Mouse (Mus musculus): ENCODE results near the gene Pros1.

The Pros1 gene

DNA sequence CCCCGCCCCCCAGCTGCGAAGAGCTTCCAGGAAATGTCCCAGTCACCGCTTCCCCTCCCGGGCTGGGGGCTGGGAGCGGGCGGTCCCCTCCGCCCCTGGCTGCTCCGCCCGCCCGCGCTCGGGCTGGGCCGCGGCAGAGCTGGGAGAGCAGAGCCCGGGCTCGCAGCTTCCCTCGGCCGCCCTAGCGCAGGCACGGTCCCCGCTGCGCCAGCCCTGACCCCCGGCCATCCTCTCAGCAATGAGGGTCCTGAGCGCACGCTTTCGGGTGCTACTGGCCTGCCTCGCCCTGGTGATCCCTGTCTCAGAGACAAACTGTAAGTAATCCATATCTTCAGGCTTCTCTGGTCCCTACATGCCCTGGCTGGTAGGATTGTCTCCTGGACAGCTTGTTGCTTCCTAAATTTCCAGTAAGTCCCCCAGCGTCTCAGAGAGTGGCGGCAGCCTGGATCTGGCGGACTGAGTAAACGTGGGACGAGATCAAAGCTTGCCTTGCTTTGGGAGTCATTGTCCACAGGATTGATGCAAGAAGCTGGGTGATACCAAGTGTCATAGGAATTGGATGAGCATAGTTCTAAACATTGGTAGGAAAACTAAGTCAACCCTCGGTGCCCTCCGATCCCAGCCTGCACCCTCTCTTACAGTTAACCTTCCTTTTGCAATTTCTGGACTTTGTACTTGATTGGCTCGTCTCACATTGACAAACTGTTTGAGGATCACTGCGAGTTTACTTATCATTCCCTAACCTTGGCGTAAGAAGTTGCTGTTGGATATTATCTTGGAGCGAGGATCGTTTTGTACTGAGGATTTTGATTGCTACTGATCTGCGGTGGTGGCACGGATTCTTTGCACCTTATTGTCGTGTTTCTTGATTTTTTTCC is at the start of gene Pros1:
Gene Pros1 (plus strand): TSS at position 117 of the 878 bp plus-strand sequence.
- DNase-seq: peak; percentile 76

DNA sequence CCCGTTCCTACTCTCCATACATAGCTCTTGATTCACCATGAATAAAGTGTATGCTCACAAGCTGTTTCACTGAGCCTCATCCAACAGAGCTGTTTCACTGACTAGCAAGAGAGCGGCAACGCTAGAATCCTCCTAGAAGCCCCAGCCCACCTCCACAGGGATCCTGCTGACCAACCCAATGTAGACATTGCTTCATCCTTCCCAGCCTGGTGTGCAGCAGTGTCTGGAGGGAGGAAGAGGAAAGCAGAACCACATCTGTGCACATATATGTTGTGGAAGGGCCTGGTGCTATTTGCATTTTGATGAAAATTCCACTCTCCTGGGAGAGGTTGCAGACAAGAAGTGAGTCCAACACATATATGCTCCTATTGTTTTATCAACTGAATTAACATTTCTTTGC is 49.5 kb upstream of the Pros1 start:
- DNase-seq: no peak

DNA sequence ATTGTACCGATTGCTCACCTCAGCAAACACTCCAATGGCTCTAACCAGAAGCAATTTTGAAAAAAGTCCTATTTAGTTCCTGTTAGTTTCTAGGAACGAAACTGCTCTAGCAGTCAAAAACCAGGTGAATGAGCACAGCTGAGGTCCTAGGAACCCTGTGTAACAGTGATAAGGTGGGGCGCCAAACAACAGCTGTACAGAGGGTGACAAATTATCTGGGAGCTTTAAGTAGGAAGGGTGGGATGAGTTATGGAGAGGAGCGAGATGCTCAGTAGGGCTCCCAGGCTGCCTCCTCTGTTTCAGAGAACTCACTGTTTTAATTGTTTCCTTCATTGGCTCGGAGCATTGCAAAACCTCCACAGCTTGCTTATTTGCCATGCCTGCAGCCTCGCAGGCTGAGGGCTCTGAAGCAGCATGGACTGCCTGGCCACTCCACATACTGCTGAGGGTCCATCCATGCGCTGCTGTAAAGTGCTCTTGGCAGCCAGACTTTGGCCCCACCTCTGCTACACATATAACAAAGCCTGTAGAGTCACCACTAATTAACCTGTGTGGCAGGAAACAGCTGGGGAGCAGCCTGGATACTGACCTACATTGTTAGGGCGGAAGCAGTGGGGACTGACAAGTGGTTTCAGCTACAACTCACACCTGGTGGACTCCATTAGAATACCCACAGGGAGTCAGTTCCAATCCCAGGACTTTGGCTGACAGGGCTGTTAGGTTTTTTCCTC is 46.7 kb upstream of the Pros1 start:
- no peak for DNase-seq

DNA sequence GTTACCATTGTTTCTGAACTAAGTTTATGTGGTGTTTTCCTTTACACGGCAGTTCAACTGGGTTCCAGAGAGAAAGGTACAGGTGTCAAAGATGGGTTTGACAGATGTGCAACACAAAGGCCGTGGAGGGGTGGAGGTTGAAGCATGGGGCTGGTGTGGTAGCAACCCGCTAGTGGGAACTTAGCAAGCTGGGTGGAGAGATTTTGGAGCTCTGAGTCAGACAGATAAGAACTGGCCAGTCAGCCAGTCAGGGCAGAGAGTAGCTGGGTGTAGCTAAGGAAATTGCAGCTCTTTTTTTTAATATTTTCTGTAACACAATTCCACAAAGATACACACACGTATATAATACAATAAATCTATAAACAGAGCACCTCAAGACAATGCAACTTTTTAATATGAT is 43.3 kb upstream of the Pros1 start:
- DNase-seq: no peak

DNA sequence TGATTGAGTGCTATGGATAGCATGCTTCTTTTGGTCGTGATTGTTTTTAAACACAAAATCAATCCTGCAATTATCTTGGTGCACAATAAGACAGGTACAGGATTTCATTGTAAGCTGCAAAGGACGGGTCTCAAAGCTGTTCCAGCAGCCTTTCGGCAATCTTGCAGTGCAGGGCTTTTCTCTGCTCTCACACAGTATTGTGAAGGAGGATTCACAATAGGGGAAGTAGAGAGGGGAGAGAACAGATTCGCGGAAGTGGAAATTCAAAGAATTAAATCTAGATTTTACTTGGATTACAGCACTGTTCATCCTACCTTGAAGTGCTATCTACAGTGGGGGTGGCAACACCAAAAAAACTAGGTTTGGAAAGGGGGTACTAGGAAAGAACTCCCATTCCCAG is 40.3 kb upstream of the Pros1 start:
- no peak for DNase-seq

DNA sequence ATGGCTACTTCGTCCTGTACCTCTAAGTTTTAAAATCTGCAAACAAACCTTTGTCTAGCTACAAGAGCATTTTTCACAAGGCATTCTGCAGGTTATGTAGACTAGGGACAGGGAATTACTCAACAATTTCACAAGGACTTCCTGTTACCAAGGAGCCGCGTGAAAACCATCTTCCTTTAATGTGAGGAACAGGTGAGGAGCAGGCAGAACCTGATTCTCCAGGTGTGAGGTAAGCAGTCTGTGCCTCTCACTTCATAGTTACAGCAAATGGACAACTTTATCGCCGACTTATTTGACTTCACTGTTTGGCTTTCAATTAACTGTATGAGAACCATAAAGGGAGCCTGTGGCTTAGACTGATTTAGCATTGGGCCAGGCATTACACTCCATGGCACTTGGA is 39.6 kb upstream of the Pros1 start, which contains the start of gene Stx19:
Gene Stx19 (plus strand): TSS at position 186 of the 400 bp plus-strand sequence.
- peak; percentile 46 for DNase-seq

DNA sequence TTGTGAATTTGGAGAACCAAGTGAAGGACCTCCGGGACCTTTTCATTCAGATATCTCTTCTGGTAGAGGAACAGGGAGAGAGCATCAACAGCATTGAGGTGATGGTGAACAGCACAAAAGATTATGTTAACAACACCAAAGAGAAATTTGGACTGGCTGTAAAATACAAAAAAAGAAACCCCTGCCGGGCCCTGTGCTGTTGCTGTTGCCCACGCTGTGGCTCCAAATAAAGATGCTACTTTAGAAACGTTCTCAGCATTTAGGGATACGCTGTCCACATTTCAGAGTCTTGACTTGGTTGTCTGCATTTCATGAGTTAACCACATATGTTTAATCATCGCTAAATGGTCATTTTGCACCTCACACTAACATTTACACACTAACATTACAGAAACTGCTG is 31.6 kb upstream of the Pros1 start:
- no peak for DNase-seq

DNA sequence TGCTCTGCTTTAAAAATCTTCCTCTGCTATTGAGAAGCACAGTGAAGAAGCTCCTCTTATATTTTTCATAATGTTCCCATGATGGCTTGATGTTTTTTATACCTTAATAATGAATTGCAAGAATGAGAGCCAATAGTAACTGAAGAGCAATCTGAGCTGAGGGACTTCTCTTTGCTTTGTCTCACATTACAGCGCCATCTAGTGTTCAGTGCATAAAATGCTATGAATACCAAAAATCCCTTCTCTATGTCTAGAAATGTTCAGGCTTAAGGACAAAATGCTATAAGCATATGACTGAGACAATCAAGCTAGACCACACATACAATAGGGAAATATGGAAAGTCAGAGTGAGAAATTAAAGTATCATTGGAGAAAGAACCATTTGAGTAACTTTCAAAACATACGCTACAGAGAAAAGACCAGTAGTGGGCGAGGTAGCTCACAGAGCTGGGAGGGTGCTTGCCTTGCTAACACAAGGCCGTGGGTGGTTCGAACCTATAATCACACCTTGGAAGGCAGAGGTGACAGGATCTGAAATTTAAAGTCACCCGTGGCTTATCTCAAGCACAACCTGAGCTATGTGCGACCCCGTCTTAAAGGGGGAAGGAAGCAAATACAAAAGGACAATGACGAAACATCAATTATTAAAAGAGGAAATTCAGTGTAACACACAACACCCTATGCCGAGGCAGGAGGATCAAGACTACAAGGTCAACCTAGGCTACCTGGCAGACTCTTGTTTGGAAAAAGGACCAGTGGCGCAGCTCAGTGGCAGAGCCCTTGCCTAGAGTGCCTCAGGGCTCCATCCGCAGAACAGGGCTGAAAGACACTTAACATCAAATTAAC is 27.7 kb upstream of the Pros1 start:
- peak; percentile 26 for DNase-seq

DNA sequence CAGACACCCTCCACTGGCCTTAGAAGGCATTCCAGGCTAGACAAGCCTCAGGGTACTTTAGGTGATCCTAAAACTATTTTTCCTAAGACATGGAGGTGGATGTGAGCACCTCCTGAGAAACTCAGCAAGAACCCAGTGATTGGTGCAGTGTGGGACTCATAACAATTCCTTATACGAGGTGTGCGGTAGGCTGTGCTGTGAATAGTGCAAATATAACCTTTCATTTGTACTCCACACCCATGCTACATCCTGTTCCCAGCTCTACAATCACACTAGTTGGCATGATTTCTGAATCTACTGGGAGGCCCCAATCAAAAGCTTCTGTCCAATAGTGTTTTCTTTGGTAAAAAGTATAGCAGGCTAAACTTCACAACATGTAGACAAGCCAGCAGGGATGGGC is 22.1 kb upstream of the Pros1 start:
- DNase-seq: no peak

DNA sequence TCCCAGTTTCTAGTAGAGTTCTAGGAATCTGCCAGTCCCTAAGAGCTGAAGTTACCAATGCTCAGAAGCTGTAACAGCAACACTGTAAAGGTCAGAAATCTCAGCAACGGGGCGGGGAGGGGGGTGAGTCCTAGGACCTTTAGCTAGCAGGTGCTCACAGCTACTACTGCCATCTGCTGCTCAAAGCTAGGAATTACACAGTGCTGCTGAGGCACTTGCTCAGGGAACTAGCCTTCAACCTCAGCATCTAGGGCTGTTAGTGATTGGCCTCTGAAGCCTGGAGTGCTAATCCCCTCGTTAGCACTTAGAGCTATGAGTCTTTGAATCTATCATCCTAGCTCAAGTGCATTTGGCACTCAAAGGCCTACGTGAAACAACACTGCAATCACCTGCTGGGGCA is 21.6 kb upstream of the Pros1 start:
- DNase-seq: peak; percentile 49

DNA sequence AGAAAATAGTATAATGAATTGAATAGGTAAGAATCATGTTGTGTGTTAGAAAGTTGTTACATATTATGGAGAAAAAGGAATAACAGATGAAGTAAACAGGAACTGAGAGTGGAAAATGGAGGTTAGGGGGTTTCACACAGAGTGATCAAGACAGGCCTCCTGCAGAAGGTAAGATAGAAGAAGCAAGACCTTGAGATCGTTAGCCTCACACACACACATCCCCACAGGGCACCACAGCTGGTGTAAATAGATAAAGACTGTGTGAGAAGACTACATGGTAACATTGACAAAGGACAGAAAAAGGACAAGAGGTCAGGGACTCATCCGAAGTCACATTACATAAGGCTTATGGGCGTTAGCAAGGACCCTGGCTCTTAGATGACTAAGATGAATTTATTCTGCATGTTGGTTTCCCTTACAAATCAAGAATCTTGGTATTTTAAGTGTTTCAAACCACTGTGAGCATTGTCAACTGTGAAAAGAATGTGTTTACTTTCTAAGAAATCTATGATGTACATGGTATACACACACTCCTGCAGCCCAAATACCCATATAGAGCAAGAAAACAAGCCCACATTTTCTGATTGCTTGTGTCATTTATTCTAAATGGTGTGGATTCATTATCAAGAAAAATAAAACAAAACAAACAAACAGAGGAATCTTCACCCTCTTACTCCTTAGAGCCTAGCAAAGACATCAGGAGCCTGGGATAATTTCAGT is 19.9 kb upstream of the Pros1 start:
- DNase-seq: no peak

DNA sequence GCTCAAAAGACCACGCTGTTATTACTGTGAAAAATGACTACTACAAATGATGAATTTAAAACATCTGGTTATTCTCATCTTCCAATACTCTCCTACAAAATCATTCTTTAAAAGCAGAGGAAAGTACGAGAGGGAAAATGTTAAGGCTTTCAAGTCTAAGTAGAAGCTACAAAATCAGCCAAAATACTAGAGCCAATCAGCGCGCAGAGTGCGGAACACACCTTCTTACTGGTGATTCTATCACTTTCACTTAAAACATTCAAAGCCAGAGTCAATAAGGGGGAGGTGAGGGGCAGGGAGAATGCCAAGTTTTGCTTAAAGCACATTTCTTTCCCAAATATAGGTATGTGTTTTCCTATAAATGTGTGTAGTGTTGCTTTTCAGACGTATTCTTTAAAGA is 8.8 kb upstream of the Pros1 start:
- no peak for DNase-seq

DNA sequence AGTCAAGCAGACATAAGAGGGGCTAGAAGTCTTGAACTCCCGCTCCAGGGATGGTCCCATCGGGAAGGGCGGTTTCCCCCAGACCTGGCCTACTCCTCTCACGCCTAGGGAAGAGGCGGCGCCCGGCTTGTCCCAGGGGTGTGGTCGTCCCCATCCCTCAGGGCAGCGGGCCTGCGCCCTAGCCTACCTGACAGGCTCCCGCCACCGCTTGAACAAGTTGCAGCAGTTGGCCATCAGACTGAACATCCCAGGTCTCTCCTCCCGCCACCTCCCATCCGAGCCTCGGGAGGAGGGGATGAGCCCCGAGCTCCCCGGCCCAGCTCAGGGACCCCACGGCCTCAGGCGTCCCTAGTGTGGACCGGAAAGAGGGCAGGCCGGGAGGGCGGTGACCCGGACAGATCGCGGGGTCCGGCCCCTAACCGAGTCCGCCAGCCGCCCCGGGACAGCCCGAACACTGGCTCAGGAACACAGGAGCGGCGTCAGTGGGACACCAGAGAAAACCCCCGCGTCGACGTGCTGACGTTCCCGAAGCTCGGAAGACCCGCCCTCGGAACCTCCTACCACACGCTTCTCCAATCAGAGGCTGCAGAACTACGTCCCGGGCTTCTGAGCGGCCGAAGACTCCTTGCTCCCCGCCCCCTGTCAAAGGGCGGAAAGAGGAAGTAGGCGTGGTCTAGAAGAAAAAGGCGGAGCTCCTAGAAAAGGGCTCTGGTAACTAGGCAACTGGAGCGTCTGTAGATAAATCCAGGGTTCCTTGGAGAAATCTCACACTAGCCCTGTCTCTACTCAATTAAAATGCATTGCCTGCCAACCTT is 7.4 kb upstream of the Pros1 start, which contains the start of gene Arl13b:
Gene Arl13b (minus strand): TSS at position 543 of the 815 bp plus-strand sequence.
- peak; percentile 93 for DNase-seq

DNA sequence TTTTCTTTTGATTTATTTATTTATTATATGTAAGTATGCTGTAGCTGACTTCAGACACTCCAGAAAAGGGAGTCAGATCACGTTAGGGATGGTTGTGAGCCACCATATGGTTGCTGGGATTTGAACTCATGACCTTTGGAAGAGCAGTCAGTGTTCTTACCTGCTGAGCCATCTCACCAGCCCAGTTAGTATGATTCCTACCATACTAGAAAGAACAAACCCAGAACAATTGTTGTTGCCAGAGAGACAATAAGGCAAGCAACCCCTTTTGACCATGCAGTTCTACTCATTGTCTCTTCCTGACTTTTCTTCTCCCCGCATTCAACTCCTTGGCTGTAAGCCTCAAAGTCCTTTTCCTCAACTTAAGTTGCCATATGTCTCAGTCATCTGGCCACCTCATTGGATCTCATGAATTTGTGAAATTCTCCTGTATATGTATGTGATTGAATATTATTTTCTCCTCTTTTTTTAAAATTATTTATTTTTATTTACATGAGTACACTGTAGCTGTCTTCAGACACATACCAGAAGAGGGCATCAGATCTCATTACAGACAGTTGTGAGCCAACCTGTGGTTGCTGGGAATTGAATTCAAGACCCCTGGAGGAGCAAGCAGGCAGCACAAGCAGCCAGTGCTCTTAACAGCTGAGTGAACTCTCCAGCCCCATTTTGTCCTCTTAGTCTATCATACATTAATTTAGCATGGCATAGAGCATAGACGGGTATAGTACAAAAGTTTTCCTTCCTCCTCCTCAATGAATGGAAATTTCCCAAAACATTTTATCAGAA is 1.4 kb upstream of the Pros1 start:
- no peak for DNase-seq

DNA sequence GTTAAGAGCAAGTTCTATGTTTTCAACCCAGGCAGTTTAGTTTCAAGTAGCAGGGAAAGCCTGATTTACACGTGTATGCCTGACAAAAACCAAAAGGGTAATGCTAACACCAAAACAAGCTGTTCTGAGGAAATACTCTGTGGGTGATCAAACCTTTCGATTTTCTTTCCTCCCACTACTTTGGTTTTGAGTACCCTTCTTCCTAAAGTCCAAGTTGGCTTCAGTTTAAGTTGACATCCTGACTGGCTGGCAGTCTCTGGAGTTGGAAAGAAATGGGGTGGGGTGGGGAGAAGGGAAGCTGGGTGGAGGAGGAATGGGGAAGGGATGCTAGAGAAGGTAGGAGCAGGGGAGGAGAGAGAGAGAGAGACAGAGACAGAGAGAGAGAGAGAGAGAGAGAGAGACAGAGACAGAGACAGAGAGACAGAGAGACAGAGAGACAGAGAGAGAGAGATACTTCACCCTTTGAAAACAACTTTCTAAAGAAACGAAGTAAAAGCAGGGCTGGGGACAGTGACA is 438 bp upstream of the Pros1 start:
- no peak for DNase-seq

DNA sequence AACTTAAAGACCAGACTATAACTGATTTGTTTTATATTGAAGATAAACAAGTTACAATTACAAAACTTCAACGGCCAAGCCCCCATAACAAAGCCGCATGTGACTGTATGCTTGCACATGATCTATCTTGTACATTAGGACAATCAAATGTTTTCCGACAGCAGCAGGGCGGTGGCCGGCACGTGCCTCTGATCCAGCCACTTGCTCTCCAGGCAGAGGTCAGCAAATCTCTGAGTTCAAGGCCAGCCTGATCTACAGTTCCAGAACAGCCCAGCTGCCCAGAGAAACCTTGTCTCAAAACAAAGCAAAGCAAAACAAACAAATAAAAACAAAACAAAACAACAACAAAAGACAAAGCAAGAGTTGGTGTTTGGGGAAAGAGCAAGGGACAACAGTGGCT is 1.3 kb downstream of the Pros1 start:
- no peak for DNase-seq

DNA sequence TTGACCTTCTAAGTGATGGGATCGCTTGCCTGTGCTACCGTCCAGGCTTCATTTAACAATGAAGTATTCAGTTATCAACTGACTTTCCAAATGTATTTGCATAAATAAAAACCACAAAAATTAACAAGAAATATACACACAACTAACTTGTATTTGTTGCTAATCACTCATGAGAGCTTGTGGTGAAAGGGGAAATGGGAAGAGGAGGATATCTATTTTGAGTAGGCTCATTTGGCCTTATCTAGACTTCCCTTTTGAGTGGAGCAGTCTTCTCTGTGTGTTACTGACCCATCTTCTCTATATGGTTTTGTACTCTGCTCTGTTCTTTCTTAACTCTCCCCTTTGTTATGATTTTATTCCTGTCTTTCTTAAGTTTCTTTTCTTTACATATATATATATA is 2.2 kb downstream of the Pros1 start:
- no peak for DNase-seq

DNA sequence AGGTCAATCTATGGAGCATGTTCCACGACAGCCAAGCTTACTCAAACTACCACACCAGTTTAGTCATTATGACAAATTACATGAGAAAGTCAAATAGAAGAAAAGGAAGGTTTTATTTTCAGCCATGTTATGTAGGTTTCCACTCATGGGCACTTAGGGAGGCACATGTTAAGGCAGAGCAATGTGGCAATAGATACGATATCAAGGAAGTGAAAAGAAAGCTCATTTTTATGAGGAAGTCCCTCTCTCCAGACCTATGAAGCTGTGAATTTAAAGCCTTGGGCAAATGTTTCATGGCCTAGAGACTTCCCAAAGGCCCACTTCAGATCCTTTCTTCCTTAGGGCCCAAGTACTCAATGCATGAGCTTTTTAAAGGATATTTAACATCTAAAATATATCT is 3.4 kb downstream of the Pros1 start:
- DNase-seq: no peak

DNA sequence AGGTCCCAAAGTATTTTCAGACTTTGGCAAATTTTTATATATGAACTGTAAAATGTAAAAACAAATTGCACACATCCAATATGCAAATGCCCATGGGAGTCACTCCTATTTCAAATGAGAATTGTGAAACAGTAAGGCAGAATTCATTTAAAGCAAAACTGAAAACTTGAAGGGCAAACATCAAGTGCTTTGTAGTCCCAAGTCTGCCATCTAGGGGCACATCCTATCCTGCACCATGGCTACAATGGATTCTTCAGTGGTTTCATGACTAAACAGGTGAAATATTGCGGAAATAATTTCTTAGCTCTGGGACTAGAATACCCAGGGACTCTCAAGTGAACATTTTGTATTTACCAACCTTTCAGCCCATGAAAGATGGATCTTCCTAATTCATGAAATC is 3.9 kb downstream of the Pros1 start:
- DNase-seq: peak; percentile 22

DNA sequence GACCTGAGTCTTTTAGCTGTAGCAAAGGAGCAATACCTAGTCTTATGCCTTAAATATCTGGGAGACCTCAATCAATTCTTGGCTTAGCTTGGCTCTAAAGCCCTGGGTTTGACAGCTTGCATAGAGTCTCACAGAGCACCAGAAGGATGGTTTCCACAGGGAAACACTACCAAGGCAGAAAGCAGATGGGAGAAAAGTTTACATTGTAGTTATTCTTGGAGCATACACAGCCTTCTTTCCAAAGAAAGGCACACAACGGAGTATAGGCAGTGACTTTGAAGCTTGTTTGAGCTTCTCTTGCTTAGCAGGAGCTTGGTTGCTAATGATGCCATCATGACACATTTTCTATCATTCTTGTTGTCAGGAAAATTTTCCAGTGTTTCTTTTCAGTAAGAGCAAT is 6.0 kb downstream of the Pros1 start:
- DNase-seq: no peak

DNA sequence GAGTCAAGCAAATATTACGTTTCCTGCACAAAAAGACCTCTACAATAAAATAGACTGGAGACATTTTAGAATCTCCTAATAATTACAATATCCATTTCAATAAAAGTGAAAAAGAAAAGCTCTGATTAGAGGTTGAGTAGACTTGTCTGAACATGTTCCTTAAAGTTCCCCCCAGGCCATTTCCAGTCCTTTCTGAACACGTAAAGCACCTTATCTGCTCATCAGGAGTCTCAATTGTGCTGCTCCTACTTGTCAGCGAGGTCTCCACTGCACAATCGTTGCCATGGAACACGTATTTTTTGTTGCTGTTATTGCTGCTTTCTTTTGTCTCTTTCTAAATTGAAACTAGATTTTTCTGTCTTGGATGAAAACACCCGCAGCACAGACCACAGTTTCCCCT is 7.3 kb downstream of the Pros1 start:
- DNase-seq: no peak
